Mouse (Mus musculus) gastrocnemius, postnatal 4 days (tissue): Measurements from ENCODE around the gene Opalin. TPM values are rescaled to one million over a fixed set of nuclear protein-coding genes. Genes with fewer than 3 reads are reported as not detected.

ENCODE experiments used
- DNase-seq, 2 experiments: peaks; one replicate each; pipeline ENCODE4 v3.0.0; 2021 to 2022; ENCODE audit warnings: low spot score in 2 of 2, mixed read lengths in 2 of 2
- total RNA-seq, 2 experiments: library from RNA; stranded (reverse); gene quantifications; 2 replicates each; pipeline ENCODE4 v1.2.3; 2021

Opalin gene
- total RNA-seq, 2 experiments from 2014 or later = not detected

- DNase-seq = no peak
Observed at GRCm38 (mm10) chr19:41019164-41019675, 57.7 kb downstream of the Opalin start.

- peak in 1 of 2 experiments; percentile 26 for DNase-seq
Observed at GRCm38 (mm10) chr19:41015951-41016716, 60.8 kb downstream of the Opalin start.

GRCm38 (mm10) chr19:41014003-41014402 lies 62.9 kb downstream of the Opalin start:
- no peak for DNase-seq

GRCm38 (mm10) chr19:41013591-41013990 lies 63.3 kb downstream of the Opalin start:
- DNase-seq = no peak

Other genes starting within 250 kb of the Opalin start
- gene Ccnj, start 245.8 kb downstream of the Opalin start, total RNA-seq = 1 to 10 TPM; 5.7 to 6.5 TPM
- gene Zfp518a, start 182.4 kb downstream of the Opalin start, total RNA-seq = 10 to 100 TPM in 1 of 2 experiments, 1 to 10 TPM in 1; 9.3 to 10.1 TPM
- under 1 TPM; 0.78 to 0.93 TPM for gene Blnk, start 82.6 kb downstream of the Opalin start, total RNA-seq
- under 1 TPM in 1 of 2 experiments, not detected in 1; 0.37 TPM for gene Dntt, start 47.8 kb downstream of the Opalin start, total RNA-seq
- under 1 TPM; 0.54 to 0.61 TPM for gene Tll2, start 129.7 kb upstream of the Opalin start, total RNA-seq
- gene Tm9sf3, start 186.9 kb upstream of the Opalin start, total RNA-seq = 100 to 1,000 TPM; 115 to 127 TPM